Mouse (Mus musculus) small intestine, adult 2 months (tissue): ENCODE measurements around the gene Dvl2.

Source experiments
- CTCF ChIP-seq: fragments of 200-500 bp; IDR thresholded peaks from 2 replicates; pipeline ENCODE4 v1.5.1; 2012; ENCODE audit warnings: low read depth, mild to moderate bottlenecking, control low read depth, inconsistent platforms, low read length, moderate library complexity, mixed read lengths; ENCODE audit not compliant: insufficient replicate concordance, insufficient read length; ENCODE audit errors: extremely low read depth
- POLR2A ChIP-seq: fragments of 200-500 bp; IDR thresholded peaks from 2 replicates; pipeline ENCODE4 v1.6.1; 2012; ENCODE audit warnings: low read depth, mild to moderate bottlenecking, control low read depth, inconsistent platforms, low read length, moderate library complexity

GRCm38 (mm10) chr11:70010033-70010432, 9.6 kb downstream of the Dvl2 start:
- TF ChIP-seq POLR2A (no peak), CTCF (no peak)
